Mouse (Mus musculus) lung, postnatal 10 days (tissue): ENCODE measurements around the gene Orc2.

Source experiments
- DNase-seq: peaks from one replicate; pipeline ENCODE4 v3.0.0; 2021

Gene Orc2

DNA sequence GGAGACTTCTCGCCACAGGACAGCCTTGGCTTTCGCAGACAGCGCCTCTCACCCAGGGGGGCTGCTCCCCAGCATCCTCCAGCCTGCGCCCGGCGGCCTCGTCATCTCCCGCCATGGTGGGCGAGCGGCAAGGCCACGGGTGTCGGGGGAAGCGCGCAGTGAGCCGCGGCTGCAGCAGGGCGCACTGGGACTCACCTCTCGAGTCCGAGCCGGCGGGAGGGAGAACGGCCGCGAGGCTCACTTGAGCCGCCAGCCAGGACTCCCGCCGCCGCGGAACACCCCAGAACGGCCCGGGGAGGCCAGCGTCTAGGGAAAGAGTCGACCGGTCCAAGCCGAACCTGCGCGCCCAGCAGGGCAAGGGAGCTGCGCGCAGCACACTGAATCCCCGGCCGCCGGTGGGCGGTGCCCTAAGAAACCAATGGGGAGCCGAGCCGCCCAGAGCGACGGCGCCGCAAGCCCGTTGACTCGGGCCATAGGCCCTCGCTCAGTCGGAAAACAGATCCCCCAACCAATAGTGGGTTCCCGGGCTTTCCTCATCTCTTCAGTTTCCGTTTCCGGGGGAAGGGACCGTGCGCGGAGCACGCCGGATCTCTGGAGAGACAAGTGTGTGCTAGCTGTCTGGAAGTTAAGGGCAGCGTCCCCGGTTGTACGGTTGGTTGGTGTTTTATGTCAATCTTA is at the start of gene Orc2:
TSS of gene Orc2 (minus strand) at position 533 of the 678 bp plus-strand sequence.
- peak; percentile 94 for DNase-seq

DNA sequence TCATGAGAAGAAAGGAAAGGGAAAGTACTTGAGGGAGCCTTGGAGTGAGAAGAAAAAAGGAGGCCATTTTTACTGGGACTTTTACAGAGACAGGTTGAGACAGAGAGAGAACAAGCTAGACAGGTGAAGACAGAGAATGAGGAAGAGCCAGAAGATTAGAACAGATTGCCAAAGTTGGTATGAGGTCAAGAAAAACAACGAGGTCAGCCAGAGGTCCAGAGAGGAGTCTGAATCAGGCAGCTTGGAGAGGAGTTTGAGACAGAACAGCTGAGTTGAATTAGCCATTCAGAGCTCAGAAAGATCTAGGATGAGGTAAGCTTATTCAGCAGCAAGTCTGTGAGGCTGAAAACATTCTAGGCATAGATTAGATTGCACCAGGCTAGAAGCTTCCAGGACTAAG is 36.5 kb upstream of the Orc2 start:
- no peak for DNase-seq

DNA sequence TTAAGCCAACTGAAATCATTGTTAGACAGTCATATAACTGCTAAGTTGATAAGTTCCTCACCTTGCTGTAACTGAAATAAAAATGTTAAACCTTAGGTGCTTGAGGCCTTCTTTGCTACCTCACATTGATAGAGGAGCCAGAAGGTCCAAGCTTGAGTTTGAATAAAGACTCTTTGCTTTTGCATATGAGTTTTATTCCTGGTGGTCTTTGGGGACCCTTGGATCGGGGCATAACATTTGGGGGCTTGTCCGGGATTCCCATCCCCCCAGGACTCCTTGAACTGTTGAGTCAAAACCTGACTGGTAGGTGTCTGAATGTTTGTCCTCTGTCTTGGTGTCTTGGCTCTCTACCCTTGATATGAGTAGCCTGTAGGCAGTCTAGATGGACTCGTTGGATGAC is 2.3 kb upstream of the Orc2 start:
- DNase-seq: no peak

DNA sequence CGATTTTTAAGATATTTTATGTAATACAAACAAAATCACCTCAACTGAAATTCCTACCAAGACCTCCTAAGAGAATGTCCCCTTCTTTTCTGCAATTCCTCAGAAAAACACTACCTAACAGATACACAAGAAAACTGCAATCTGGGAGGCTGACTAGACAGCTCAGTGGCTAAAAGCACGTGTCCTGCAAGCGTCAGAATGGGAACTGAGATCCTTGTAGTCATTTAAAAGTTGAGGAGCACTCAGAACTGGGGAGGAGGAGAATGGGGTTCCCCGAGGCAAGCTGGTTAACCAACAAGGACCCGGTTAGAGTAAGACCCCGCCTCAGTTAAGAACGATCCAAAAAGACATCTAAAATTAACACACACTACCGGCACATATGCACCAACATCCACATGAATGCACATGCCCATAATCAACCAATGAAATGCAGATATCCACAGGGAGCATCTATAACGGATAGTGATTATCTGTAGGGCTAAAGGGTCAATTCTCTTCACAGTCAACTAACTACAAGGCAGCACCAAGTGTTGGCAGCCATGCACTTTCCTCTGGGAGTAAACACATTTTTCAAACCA is 1.0 kb downstream of the Orc2 start:
- DNase-seq: no peak

DNA sequence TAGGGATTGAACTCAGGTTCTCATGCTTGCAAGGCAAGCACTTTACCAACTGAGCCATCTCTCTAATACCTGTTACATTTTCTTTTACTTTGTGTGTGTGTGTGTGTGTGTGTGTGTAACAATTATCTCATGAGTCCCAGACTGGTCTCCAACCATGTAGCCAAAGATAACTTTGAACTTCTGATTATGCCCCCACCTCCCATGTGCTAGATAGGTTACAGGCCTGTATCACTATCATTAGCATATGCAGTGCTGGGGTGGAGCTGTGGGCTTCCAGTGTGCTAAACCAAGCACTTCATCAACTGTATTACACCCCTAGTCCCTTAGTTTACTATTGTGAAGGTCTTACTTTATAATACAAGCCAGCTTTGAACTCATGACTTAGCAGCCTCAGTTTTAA is 1.8 kb downstream of the Orc2 start:
- DNase-seq: no peak

DNA sequence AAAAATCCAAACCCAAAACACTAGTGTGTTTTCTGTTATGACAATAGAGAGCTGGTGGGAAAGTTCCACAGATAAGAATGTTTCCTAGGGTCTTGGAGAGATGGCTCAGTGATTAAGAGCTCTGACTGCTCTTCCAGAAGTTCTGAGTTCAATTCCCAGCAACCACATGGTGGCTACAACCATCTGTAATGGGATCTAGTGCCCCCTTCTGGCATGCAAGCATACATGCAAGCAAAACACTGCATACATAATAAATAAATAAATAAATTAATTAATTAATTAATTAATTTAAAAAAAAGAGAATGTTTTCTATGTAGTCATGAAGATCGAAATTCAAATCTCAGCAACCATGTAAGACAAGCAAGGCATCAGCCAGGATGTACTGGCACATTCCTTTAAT is 6.2 kb downstream of the Orc2 start:
- no peak for DNase-seq

DNA sequence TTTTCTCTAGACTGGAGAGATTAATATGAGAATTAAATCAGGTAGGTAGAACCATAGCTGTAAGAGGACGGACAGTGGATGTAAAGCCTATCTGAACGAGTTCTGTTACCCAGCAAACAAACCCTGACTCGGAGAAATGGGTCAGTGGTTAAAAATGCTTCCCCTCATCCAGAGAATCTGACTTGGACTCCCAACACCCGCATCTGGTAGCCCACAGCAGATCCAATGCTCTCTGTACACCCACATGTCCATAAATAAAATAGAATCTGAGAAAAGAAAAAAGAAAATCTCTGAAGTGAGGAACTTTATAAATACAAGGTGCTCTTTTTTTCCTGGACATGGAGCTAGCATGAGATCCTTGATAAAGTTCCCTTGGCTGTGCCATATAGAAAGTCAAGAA is 7.2 kb downstream of the Orc2 start:
- no peak for DNase-seq

DNA sequence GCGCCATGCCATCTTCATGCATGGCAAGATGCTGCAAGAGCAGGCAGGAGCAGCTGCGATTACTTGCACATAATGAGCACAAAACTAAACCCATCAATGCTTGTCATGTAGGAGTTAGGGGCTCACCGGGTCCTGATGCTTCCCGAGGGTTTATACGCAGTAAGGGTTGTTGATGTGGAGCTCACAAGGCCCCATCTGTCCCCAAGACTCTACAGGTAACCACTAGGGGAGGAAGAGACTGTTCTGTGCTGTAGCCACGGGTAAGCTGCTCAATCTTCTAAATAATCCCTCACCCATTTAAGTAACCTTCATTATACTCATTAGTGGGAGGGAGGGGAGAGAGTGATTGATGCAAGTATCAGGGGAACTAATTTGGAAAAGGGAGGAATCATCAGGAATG is 9.3 kb downstream of the Orc2 start:
- no peak for DNase-seq

DNA sequence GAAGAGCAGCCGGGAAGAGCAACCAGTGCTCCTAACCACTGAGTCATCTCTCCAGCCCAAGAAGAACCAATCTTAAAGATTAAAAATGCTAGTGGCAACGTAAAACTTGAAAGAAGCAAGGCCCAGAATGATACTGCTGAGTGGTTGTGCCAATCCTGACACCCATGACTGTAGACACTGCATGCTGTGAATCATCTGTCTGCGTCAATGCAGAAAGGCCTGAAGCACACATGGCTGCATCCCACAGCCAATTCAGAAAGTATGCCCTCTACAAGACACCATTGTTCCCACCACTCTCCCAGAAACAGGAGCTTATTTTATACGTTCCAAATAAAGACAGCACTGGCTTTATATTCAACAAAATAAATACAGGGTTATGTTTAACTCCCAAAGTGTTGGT is 22.3 kb downstream of the Orc2 start:
- no peak for DNase-seq

DNA sequence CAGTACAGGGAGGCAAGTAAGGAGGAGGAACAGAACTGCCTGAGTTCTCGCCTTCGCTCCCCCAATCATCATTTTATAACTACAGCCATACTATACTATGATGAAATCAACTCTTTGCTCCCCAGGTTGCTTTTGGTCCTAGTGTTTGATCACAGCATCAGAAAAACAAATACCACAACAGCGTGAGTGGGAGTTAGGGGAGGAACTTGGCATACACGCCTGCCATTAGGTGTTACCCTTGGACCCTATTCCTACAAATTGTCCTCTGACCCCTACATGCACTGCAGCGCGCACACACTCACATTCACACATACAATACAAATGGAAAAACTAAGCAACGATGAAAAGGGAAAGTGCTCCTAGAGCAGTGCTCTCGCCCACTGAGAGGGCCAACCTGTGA is 29.2 kb downstream of the Orc2 start:
- DNase-seq: no peak

DNA sequence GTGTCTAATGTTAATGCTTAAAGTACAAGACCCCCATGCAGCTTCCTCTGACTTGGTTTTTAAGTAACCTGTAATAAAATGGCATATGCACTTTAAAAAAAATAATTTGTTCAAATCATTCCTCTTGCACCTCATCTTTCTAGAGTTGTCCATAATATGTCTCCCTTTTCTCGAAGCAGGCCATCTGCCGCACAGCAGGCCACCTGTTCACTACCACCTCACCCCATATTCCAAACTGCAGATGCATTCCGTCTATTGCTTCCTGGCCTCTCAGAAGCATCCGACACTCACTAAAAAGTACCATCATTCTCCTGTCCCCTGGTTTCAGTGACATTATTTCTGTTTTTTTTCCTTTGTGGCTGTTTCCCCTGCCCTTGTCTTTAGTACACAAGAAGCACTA is 39.3 kb downstream of the Orc2 start:
- no peak for DNase-seq

DNA sequence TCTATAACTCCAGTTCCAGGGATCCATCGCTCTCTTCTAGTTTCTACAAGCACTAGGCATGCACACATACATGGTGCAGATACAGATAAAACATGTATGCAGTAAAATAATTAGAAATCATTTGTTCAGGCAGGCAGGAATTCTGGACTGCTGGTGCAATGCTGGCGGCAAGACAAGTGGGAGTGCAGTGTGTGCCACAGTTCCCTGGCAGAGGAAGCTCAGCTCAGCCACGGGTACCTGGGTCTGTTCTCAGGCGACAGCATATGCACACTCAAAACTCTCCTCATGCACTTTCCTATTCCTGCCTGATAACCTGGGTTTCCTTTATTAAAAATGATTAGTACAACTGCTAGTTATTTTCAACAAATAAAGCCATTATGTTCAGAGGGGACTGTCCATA is 39.9 kb downstream of the Orc2 start:
- no peak for DNase-seq

DNA sequence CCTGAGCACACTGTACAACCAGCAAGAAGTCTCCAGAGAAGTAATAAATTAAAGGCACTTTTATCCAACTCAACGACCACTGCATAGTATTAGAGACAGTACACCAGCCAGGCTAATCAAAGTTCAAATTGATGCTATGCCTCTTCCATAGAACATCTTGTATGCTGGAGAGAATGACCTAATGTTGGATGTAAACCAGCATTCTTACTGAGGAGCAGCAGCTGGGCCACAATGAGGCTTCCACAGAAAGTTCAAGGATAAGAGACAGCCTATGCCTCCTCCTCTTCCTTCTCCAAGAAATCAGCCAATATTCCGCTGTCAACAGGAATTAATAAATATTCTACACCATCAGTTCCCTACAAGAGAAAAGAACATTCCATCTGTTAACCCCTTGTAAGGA is 41.0 kb downstream of the Orc2 start:
- no peak for DNase-seq

DNA sequence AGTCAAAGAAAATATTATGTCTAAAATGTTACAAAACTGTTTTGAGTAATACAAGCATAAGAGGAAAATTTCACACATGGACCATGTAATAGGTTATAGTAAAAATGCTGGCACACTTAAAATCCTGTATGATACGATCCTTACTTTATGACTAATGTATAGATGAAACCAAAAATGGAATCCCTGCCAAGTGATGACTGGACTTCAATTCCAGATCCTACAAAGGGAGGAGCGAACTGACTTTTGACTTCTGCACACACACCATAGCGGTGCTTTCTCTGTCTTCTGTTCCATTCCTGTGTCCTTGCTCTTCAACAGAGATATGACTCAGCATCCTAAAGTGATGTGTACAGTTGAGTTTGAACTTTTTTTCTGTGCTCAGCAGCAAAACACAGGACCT is 44.3 kb downstream of the Orc2 start:
- no peak for DNase-seq

DNA sequence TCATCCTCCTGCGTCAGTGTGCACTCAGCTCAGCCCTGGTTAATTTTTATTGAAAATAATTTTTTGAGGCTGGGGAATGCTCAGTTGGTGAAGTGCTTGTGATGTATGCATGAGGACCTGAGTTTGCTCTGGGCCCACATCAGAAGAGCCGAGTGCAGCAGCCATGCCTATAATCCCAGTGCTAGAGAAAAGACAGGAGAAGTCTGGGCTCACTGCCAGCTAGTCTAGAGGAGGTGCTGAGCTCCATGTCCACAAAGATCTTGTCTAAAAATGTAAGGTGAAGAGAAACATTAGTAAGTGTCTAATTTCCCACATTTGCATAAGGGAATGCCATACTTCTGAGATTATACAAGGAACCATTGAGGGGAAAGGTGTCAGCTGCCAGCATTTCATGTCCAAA is 46.0 kb downstream of the Orc2 start:
- no peak for DNase-seq

DNA sequence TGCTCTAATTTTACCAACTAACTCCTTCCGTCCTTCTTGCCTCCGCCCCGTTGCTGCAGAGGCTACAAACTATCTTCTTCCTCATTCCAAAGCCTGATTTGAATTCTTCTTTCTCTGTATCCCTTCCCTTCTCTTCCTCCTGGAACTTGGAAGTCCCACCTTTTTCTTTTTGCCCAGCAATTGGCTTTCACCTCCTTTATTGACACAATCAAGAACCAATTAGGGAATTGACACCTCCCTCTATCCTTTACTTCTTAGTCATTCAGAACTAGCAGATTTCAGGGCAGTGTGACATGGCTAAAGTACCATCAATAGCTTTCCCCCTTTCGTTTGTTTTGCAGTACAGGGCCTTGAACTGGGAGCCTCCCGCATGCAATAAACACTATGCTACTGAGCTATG is 46.7 kb downstream of the Orc2 start:
- DNase-seq: no peak

DNA sequence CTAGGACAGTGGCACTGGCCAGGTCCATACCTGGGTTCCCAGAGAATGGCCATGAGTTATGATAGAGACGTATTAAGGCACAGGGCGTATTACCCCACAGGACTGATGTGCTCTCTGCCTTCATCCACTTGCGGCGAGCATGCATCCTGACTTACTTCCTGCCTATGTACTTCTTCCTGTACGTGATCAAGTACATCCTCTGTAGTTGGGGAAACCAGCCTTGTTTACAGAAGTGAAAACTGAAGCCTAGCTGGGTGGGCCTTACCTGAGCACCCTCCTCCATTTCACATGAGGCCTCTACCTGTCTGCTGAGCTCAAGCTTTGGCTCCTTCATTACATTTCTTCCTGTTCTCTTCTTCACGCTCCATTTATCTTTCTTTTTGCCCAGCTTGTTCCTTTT is 50.6 kb downstream of the Orc2 start:
- DNase-seq: no peak

DNA sequence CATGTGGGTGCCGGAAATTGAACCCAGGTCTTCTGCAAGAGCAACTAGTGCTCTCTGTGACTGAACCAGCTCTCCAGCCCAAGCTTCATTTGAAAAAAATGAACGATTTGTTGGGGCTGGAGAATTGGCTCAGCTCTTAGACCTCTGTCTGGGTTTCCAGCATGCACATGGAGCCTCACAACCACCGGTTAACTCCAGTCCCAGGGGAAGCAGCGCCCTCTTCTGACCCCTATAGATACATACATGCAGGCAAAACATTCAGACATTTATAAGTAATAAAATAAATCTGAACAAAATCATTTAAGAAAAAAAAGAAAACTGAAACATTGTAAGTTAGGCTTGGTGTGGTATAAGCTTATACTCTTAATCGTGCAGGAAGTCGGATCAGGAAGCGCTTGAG is 56.5 kb downstream of the Orc2 start:
- DNase-seq: no peak

DNA sequence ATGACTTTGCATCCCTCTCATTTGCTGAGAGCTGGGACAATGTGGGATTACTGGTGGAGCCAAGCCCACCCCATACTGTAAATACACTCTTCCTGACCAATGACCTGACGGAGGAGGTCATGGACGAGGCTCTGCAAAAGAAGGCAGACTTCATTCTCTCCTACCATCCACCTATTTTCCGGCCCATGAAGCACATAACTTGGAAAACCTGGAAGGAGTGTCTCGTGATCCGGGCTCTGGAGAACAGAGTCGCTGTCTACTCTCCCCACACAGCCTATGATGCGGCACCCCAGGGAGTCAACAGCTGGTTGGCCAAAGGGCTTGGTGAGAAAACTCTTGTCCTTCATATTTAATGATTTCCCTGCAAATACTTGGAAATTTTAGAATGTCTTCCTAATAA is 57.1 kb downstream of the Orc2 start:
- no peak for DNase-seq

DNA sequence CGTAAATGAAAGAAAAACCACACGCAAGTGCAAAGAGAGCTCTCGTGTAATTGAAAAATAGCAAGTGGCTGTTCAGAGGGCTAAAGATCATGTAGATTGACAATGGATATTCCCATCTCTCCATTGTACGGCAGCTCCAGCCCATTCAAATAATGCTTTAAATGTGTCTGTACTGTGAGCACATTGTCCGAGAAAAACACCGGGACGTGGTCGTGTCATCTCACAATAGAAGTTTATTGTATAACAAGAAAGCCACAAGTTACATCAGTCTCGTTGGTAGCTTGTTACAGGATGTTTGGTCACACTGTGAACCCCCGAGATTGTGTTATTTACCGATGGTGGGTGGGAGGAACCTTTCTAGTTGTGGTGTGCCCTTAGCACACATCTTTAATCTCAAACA is 59.0 kb downstream of the Orc2 start:
- no peak for DNase-seq

DNA sequence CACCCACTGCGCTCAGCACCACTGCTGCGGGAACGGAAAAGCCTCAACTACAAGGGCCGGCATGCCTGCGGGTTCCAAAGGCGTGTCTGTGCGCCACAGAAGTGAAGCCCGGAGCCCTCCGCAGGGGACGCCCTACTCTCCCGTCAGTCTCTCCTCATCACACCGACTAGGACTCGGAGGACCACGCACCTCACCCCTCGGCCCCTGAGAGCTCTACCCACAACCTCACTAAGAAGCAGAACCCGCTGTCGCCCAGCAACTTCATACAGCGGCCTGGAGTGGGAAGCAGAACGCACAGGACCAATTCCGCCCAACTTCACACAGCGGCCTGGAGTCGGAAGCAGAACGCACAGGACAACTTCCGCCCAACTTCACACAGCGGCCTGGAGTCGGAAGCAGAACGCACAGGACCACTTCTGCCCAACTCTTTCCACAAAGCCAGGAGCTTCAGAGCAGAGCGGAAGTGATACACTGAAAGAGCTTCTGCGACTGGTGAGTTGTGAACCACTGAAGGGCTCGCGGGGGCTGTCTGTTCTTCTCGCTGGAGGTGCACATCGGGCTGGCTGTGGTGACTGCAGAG is 59.7 kb downstream of the Orc2 start, which contains the start of the genes Nif3l1 and Ppil3:
TSS of gene Nif3l1 (plus strand) at position 9 of the 580 bp plus-strand sequence.
TSS of gene Ppil3 (minus strand) at position 344 of the 580 bp plus-strand sequence.
- DNase-seq: peak; percentile 90

DNA sequence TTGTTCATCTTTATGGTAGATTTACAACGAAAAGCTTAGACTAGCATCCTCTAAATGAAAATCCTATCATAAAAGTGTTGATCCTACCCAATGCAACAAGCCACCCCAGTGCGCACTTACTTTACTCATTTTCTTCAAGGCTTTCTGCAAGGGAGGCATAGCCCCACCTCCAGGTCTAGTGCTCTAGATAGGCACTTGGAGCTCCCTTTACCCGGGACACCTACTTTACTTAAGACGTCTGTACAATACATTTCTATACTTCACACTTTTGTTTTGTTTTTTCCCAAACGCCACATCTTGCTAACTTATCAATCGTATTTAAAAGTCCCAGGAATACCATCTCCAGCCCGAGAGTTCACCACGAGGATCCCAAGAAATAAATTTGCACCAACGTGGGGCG is 60.2 kb downstream of the Orc2 start:
- DNase-seq: no peak

DNA sequence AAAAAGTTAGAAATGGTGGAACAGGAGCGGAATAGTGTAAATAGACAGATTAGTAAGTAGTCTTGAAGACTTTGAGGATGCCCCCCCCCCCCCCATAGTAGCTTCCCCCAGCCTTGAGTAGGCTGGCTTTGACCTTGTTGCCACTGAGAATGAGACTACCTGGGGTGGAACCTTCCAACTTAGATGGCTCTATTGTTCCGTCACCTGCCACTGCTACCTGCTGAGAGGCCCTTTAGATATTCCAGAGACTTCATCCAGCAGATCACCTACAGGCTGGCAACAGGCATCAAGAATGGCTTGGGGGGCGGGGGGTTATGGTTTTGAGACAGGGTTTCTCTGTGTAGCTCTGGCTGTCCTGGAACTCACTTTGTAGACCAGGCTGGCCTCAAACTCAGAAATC is 80.4 kb downstream of the Orc2 start:
- no peak for DNase-seq

DNA sequence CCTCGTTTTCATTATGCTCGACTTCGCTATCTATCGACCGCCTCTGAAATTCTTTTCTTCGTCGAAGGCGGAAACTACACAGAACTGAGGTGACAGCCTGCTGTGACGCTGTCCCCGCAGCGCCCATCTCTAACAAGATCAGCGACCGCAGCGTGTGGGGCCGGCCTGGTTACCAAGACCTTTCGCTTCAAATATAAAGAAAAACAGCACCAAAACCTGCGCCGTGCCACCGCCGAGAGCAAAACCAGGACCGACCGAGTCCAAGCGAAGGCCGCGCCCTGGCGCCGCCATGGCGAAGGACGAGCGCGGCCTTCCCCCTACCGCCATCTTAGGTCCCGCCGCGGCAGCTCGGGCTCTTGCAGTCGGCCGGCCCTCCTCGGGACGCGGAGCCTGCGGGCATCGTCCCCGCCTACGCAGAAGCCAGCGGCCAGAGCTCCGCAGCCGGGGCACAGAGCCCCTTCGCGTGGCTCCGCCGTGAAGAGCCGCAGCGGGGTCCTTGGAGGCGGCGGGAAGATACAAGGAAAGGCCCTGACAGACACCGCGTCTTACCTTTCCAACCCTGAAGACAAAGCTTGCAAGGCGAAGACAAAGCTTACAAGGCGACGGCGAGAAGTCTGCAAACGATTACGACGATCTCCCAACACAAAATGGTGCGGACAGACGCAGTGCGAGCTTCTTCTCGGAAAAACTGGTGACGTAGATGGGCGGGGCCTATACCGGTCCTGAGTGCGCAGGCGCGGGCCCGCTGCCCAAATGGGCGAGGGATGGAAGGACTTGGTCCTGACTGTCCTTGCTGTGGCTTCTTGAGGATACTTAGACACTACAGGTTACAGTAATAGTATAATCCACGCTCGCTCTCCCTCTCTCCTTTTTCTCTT is 81.3 kb downstream of the Orc2 start, which contains the start of gene Clk1:
TSS of gene Clk1 (minus strand) at position 696 of the 878 bp plus-strand sequence.
- DNase-seq: peak; percentile 99
